Comparison of ENCODE assay signal across 16 mouse cellular contexts in genomic region chr10:117105015-117105414, GRCm38 (mm10). TPM values are rescaled to one million over a fixed set of nuclear protein-coding genes. Genes with fewer than 3 reads are reported as not detected.
DNase-seq lines count a peak whose midpoint lies in the region; ATAC-seq and TF ChIP-seq lines count a peak whose summit lies in the region.
"Had no signal": no experiment of that assay in that cellular context is flagged by ENCODE, and none has a peak within 500 bp of the region (broad histone marks: within the 10 kb centered on the region; RNA-seq: fewer than 3 reads in every experiment).

No protein-coding gene starts in this region.

- TF ChIP-seq EP300 in heart, adult 2 months (IDR thresholded peaks at IDR 0.05; ENCODE audit: insufficient read depth, low read depth, low read length), result no peak
- no peak for TF ChIP-seq EP300 in liver, postnatal 0 days (IDR thresholded peaks at IDR 0.05; ENCODE audit: low read depth)

- no peaks in the 10 kb centered on the region for H3K36me3 ChIP-seq in heart, embryonic 10.5 days
- H3K36me3 ChIP-seq in heart, adult 2 months (ENCODE audit: control insufficient read depth, insufficient read depth, low read length), result peaks cover 9% of the 10 kb centered on the region; the same call in 1 of the 2 replicates
- no peaks in the 10 kb centered on the region for H3K36me3 ChIP-seq in midbrain, embryonic 14.5 days (ENCODE audit: control insufficient read depth, insufficient read depth, low read length)
- H3K36me3 ChIP-seq in midbrain, embryonic 13.5 days, result no peaks in the 10 kb centered on the region; the same call in 1 of the 2 replicates
- peaks cover 4% of the 10 kb centered on the region; the same call in 1 of the 2 replicates for H3K36me3 ChIP-seq in liver, postnatal 0 days (replicated peaks; ENCODE audit: insufficient read depth, low read length)

- H3K27ac ChIP-seq in heart, embryonic 10.5 days, result peak overlapping the region; percentile 77
- no peak overlapping the region for H3K27ac ChIP-seq in heart, adult 2 months
- H3K27ac ChIP-seq in midbrain, embryonic 14.5 days (replicated peaks; ENCODE audit: low read depth, low read length), result no peak overlapping the region
- H3K27ac ChIP-seq in midbrain, embryonic 13.5 days, result no peak overlapping the region
- peak overlapping the region; percentile 69 for H3K27ac ChIP-seq in liver, postnatal 0 days (ENCODE audit: low read depth)
- H3K27ac ChIP-seq: embryonic facial prominence, embryonic 10.5 days; limb, embryonic 12.5 days had no signal

- H3K4me2 ChIP-seq in midbrain, embryonic 14.5 days (ENCODE audit: low read length), result no peak overlapping the region
- H3K4me2 ChIP-seq in midbrain, embryonic 13.5 days (replicated peaks), result no peak overlapping the region
- H3K4me2 ChIP-seq in liver, postnatal 0 days (ENCODE audit: low read depth, low read length), result peak overlapping the region; percentile 55
- H3K4me2 ChIP-seq: limb, embryonic 12.5 days had no signal

- no peak for DNase-seq in heart, embryonic 10.5 days (ENCODE audit: low spot score)
- no peak for DNase-seq in heart, adult 2 months
- DNase-seq in midbrain, embryonic 14.5 days, result peak; percentile 9
- no peak for DNase-seq in liver, postnatal 0 days
- DNase-seq in ovary, postnatal 36 days (ENCODE audit: low spot score), result no peak
- DNase-seq in gastrocnemius, postnatal 10 days, result no peak
- DNase-seq: adrenal gland, adult 2 months; cerebellum, adult 11 months; gastrocnemius, postnatal 36 days; lung, postnatal 4 days; right cerebral cortex, postnatal 25 days had no signal

- no peak for TF ChIP-seq POLR2A in heart, adult 2 months (IDR thresholded peaks at IDR 0.05; ENCODE audit: insufficient read depth, low read depth, low read length)

- no peak for TF ChIP-seq CTCF in heart, adult 2 months (IDR thresholded peaks at IDR 0.05)
- TF ChIP-seq CTCF in liver, postnatal 0 days (IDR thresholded peaks at IDR 0.05; ENCODE audit: low read depth), result no peak

- H3K9me3 ChIP-seq in heart, embryonic 10.5 days, result no peaks in the 10 kb centered on the region
- H3K9me3 ChIP-seq in midbrain, embryonic 14.5 days (ENCODE audit: control insufficient read depth, low read length), result no peaks in the 10 kb centered on the region
- no peaks in the 10 kb centered on the region for H3K9me3 ChIP-seq in midbrain, embryonic 13.5 days
- no peaks in the 10 kb centered on the region for H3K9me3 ChIP-seq in liver, postnatal 0 days (ENCODE audit: low read length)
- H3K9me3 ChIP-seq: embryonic facial prominence, embryonic 10.5 days; limb, embryonic 12.5 days had no signal

- intact Hi-C loops in heart, adult 2 months (cut with DNase I), result no loop called here

- no peaks in the 10 kb centered on the region for H3K27me3 ChIP-seq in heart, embryonic 10.5 days (ENCODE audit: insufficient read depth, poor library complexity, severe bottlenecking)
- no peaks in the 10 kb centered on the region for H3K27me3 ChIP-seq in heart, adult 2 months (ENCODE audit: control insufficient read depth, insufficient read depth, low read length)
- no peaks in the 10 kb centered on the region for H3K27me3 ChIP-seq in midbrain, embryonic 14.5 days (ENCODE audit: control insufficient read depth, insufficient read depth, low read length)
- no peaks in the 10 kb centered on the region for H3K27me3 ChIP-seq in midbrain, embryonic 13.5 days
- no peaks in the 10 kb centered on the region for H3K27me3 ChIP-seq in liver, postnatal 0 days (ENCODE audit: insufficient read depth, low read length)
- H3K27me3 ChIP-seq: limb, embryonic 12.5 days had no signal

- H3K4me1 ChIP-seq in heart, embryonic 10.5 days, result peaks cover 43% of the 10 kb centered on the region
- H3K4me1 ChIP-seq in heart, adult 2 months (ENCODE audit: control insufficient read depth, insufficient read depth, low read length), result peaks cover 13% of the 10 kb centered on the region
- H3K4me1 ChIP-seq in midbrain, embryonic 14.5 days (ENCODE audit: control insufficient read depth, insufficient read depth, low read length), result peaks cover 10% of the 10 kb centered on the region
- H3K4me1 ChIP-seq in midbrain, embryonic 13.5 days (replicated peaks), result peaks cover 32% of the 10 kb centered on the region
- H3K4me1 ChIP-seq in liver, postnatal 0 days (ENCODE audit: insufficient read depth), result peaks cover 34% of the 10 kb centered on the region

- no peak overlapping the region for H3K9ac ChIP-seq in heart, adult 2 months (ENCODE audit: low read depth, low read length)
- no peak overlapping the region for H3K9ac ChIP-seq in midbrain, embryonic 14.5 days (replicated peaks; ENCODE audit: low read length)
- no peak overlapping the region for H3K9ac ChIP-seq in midbrain, embryonic 13.5 days (replicated peaks)
- no peak overlapping the region for H3K9ac ChIP-seq in liver, postnatal 0 days (replicated peaks)
- H3K9ac ChIP-seq: limb, embryonic 12.5 days had no signal

- H3K79me2 ChIP-seq in heart, adult 2 months (replicated peaks; ENCODE audit: control insufficient read depth, insufficient read depth, low read length), result peaks cover 5% of the 10 kb centered on the region

- no peak overlapping the region for H3K4me3 ChIP-seq in heart, embryonic 10.5 days
- H3K4me3 ChIP-seq in heart, adult 2 months, result no peak overlapping the region
- no peak overlapping the region for H3K4me3 ChIP-seq in midbrain, embryonic 14.5 days (replicated peaks; ENCODE audit: low read depth, low read length)
- H3K4me3 ChIP-seq in midbrain, embryonic 13.5 days (replicated peaks), result no peak overlapping the region
- H3K4me3 ChIP-seq in liver, postnatal 0 days (ENCODE audit: low read depth, low read length), result no peak overlapping the region
- H3K4me3 ChIP-seq: embryonic facial prominence, embryonic 10.5 days; limb, embryonic 12.5 days had no signal

- 52% methylated on average over 4 of the region's 4 CpGs for WGBS in heart, embryonic 10.5 days
- 47% methylated on average over 4 of the region's 4 CpGs for WGBS in heart, adult 2 months
- 47% methylated on average over 4 of the region's 4 CpGs for WGBS in midbrain, embryonic 14.5 days
- WGBS in midbrain, embryonic 13.5 days, result 38% methylated on average over 4 of the region's 4 CpGs
- WGBS in liver, postnatal 0 days (ENCODE audit: insufficient replicate concordance), result 42% methylated on average over 4 of the region's 4 CpGs

- no peak for ATAC-seq in midbrain, embryonic 14.5 days (ENCODE audit: low FRiP score, low TSS enrichment)
- no peak for ATAC-seq in midbrain, embryonic 13.5 days
- ATAC-seq in erythroblast, adult 5-6 weeks (replicated peaks; ENCODE audit: low FRiP score, poor library complexity, severe bottlenecking), result peak; percentile 60
- peak; percentile 51 for ATAC-seq in liver, postnatal 0 days
- ATAC-seq: forebrain, embryonic 14.5 days had no signal

RNA-seq across cellular contexts. Expression of gene Cct2, which starts 41.4 kb away (rescaled TPM):
- polyA plus RNA-seq in heart, embryonic 10.5 days (2016; fragmentation: Nextera tagmentation; extraction: Ambion mirVana), result 220 and 292 TPM in 2 replicates
- 100 to 1,000 TPM; 123 to 129 TPM for total RNA-seq in heart, adult 2 months (2021)
- 50.4 and 93.0 TPM in 2 replicates for polyA plus RNA-seq in heart, adult 2 months (2012; rRNA removed)
- polyA plus RNA-seq in midbrain, embryonic 14.5 days (2014; fragmentation: Nextera tagmentation; extraction: Ambion mirVana), result 255 and 277 TPM in 2 replicates
- 280 and 281 TPM in 2 replicates for polyA plus RNA-seq in midbrain, embryonic 13.5 days (2015; fragmentation: Nextera tagmentation; extraction: Ambion mirVana)
- total RNA-seq in erythroblast, adult 5-6 weeks (2015; ENCODE audit: low replicate concordance), result 144 and 179 TPM in 2 replicates
- 79.9 and 94.5 TPM in 2 replicates for total RNA-seq in erythroblast, adult 5-6 weeks (2017; ENCODE audit: low replicate concordance)
- 101 and 105 TPM in 2 replicates for polyA plus RNA-seq in liver, postnatal 0 days (2015; fragmentation: Nextera tagmentation; extraction: Ambion mirVana)
- total RNA-seq in gastrocnemius, postnatal 10 days (2021), result 100 to 1,000 TPM; 172 to 175 TPM

RNA-seq across cellular contexts. Expression of gene Frs2, which starts 43.3 kb away (rescaled TPM):
- 20.0 and 23.0 TPM in 2 replicates for polyA plus RNA-seq in heart, embryonic 10.5 days (2016; fragmentation: Nextera tagmentation; extraction: Ambion mirVana)
- total RNA-seq in heart, adult 2 months (2021), result 10 to 100 TPM; 14.2 to 17.0 TPM
- polyA plus RNA-seq in heart, adult 2 months (2012; rRNA removed), result 13.4 and 26.0 TPM in 2 replicates
- 25.4 and 30.3 TPM in 2 replicates for polyA plus RNA-seq in midbrain, embryonic 14.5 days (2014; fragmentation: Nextera tagmentation; extraction: Ambion mirVana)
- polyA plus RNA-seq in midbrain, embryonic 13.5 days (2015; fragmentation: Nextera tagmentation; extraction: Ambion mirVana), result 19.0 and 22.2 TPM in 2 replicates
- total RNA-seq in erythroblast, adult 5-6 weeks (2015; ENCODE audit: low replicate concordance), result 23.4 and 34.3 TPM in 2 replicates
- 24.2 and 34.2 TPM in 2 replicates for total RNA-seq in erythroblast, adult 5-6 weeks (2017; ENCODE audit: low replicate concordance)
- 7.7 and 8.0 TPM in 2 replicates for polyA plus RNA-seq in liver, postnatal 0 days (2015; fragmentation: Nextera tagmentation; extraction: Ambion mirVana)
- total RNA-seq in gastrocnemius, postnatal 10 days (2021), result 10 to 100 TPM; 11.3 to 15.0 TPM

RNA-seq across cellular contexts. Expression of gene Lrrc10, which starts 59.9 kb away (rescaled TPM):
- polyA plus RNA-seq in heart, embryonic 10.5 days (2016; fragmentation: Nextera tagmentation; extraction: Ambion mirVana), result 26.7 and 49.9 TPM in 2 replicates
- total RNA-seq in heart, adult 2 months (2021), result 100 to 1,000 TPM; 148 to 208 TPM
- 266 and 368 TPM in 2 replicates for polyA plus RNA-seq in heart, adult 2 months (2012; rRNA removed)
- polyA plus RNA-seq in midbrain, embryonic 14.5 days (2014; fragmentation: Nextera tagmentation; extraction: Ambion mirVana), result not detected in 2 replicates
- not detected in 2 replicates for polyA plus RNA-seq in midbrain, embryonic 13.5 days (2015; fragmentation: Nextera tagmentation; extraction: Ambion mirVana)
- not detected in 2 replicates for total RNA-seq in erythroblast, adult 5-6 weeks (2015; ENCODE audit: low replicate concordance)
- total RNA-seq in erythroblast, adult 5-6 weeks (2017; ENCODE audit: low replicate concordance), result not detected in 2 replicates
- not detected in 2 replicates for polyA plus RNA-seq in liver, postnatal 0 days (2015; fragmentation: Nextera tagmentation; extraction: Ambion mirVana)
- not detected for total RNA-seq in gastrocnemius, postnatal 10 days (2021)
- total RNA-seq: adrenal gland, adult 2 months had no signal
- polyA plus RNA-seq: adrenal gland, adult 2 months; embryonic facial prominence, embryonic 10.5 days; forebrain, embryonic 14.5 days had no signal

Comparison
In these comparisons a context has a peak if more than half of its experiments do, and no peak if none do; other contexts are left out.
1. H3K27ac ChIP-seq: peak in heart, embryonic 10.5 days (single experiment) and liver, postnatal 0 days (single experiment); none in heart, adult 2 months (single experiment), midbrain, embryonic 14.5 days (single experiment) and midbrain, embryonic 13.5 days (single experiment).
2. ATAC-seq: peak in erythroblast, adult 5-6 weeks (single experiment) and liver, postnatal 0 days (single experiment); none in midbrain, embryonic 14.5 days (single experiment) and midbrain, embryonic 13.5 days (single experiment).
3. RNA of gene Lrrc10, which starts 59.9 kb away (polyA plus RNA-seq): 266 to 368 TPM in heart, adult 2 months and 26.7 to 49.9 TPM in heart, embryonic 10.5 days; not detected in midbrain, embryonic 14.5 days, not detected in midbrain, embryonic 13.5 days and not detected in liver, postnatal 0 days; every median in the first group is over 10 times any median in the second.